Mouse (Mus musculus): ENCODE data around the gene Rgs9.

GRCm38 (mm10) chr11:109240126-109240525 is 57.8 kb downstream of the Rgs9 start:
- TF ChIP-seq CTCF (IDR thresholded peaks at IDR 0.05; ENCODE audit: borderline replicate concordance, insufficient read depth, low read depth, low read length) (no peak), POLR2A (IDR thresholded peaks at IDR 0.05; ENCODE audit: borderline replicate concordance, insufficient read depth, low read length) (no peak)

Measured in cerebellum, adult 2 months (tissue).